Mouse (Mus musculus): Measurements from ENCODE around the gene Pik3r1. TPM values are rescaled to one million over a fixed set of nuclear protein-coding genes. Genes with fewer than 3 reads are reported as not detected.

Pik3r1 gene
- total RNA-seq, 2 experiments from 2014 or later = 21.6 to 32.9 TPM

DNA sequence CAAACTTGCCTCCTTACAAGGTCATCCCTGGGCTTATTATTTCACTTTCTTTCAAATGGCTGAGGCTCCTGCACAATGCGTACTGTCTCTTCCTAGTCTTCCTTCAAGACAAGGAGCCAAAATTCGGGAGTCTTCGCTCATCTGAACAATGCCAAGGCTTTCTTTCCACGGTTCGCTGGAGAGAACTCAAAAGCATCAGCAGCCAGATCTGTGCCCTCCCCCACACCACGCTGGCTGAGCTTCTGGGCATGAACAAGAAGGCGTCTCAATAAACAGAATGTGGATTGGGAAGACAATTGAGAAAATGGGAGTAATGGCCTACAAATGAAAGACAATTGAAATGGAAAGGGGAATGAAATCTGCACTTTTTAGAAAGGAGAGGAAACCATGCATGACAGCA is 136.5 kb downstream of the Pik3r1 start:
- intact Hi-C loops (cut with DNase I) = no loop called here
- DNase-seq = no peak
